Mouse (Mus musculus) mature B cell (primary cell): ENCODE measurements around the gene Olfr1475.
"Not testable (repeated sequence)": the region's sequence is repeated elsewhere in the genome, so short reads cannot be mapped to it uniquely, and the experiment has no call there.

ENCODE experiments used
- in situ Hi-C: fragments of 300-500 bp; cut with MboI; formaldehyde crosslinking; loops from 2 replicates; pipeline ENCODE4 v1.14.3; 2019

The Olfr1475 gene

DNA sequence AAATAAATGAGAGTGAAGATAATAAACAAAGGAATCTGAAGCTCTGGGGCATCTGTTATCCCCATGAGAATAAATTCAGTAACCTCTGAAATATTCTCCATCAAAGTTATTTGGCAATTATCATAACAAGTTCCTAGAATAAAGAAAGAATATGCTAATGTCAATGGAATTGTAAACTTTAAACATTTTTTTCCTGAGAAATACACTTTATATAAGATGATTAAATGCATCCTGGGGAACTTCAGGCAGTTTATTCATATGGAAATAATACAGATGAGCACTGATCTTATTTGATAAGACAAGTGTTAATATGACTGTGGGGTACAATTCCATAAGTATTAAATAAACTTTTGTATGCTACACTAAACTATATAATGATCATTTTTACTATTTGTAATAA is at the start of gene Olfr1475:
TSS of gene Olfr1475 (minus strand) at position 101 of the 400 bp plus-strand sequence.
- in situ Hi-C loops = no loop called here

DNA sequence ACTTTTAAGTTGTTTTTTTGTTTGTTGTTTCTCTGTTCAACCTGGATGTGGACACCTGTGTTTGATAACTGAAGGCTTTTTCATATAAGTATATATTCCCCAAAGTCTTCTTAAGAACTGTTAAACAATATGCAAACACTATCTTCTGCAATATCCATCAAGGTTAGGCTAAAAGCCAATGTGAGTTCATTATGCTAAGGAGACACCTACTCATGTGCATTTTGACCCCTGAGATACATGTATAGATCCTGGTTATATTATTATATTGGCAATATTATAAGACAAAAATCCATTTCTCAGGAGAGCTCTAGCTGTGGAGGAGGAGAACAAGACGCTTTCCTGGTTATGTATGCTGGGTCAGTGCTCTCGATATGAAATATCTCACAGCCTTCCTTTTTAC is 47.6 kb upstream of the Olfr1475 start, which contains the start of gene Olfr1480:
TSS of gene Olfr1480 (plus strand) at position 301 of the 400 bp plus-strand sequence.
- in situ Hi-C loops = no loop called here

DNA sequence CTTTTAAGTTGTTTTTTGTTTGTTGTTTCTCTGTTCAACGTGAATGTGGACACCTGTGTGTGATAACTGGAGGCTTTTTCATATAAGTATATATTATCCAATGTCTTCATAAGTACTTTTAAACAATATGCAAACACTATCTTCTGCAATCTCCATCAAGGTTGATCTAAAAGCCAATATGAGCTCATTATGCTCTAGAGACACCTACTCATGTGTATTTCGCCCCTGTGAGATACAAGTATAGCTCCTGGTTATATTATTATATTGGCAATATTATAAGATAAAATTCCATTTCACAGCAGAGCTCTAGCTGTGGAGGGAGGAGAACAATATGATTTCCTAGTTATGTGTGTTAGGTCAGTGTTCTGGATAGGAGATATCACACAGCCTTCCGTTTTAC is 20.2 kb upstream of the Olfr1475 start, which contains the start of gene Olfr1477:
TSS of gene Olfr1477 (plus strand) at position 301 of the 400 bp plus-strand sequence.
- in situ Hi-C loops = no loop called here

DNA sequence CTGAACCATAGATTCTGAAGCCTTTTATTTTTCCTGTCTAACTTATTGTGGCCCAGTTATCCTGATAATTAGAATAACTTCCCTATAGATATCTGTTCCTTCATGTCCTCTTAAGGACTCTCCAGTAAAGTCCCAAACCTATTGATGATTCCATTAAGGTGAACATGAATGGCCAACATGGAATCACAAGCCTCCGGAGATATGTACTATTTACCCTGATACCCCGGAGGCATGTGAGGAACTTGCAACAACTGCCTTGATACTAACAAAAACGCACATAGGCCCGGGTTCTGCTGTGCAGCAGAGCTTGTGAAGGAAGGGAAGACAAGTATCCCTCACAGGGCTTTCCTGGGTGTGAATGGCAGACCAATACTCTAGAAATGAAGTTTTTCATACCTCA is 10.7 kb downstream of the Olfr1475 start, which contains the start of gene Olfr1474:
TSS of gene Olfr1474 (plus strand) at position 301 of the 400 bp plus-strand sequence.
- in situ Hi-C loops = not testable (repeated sequence)

DNA sequence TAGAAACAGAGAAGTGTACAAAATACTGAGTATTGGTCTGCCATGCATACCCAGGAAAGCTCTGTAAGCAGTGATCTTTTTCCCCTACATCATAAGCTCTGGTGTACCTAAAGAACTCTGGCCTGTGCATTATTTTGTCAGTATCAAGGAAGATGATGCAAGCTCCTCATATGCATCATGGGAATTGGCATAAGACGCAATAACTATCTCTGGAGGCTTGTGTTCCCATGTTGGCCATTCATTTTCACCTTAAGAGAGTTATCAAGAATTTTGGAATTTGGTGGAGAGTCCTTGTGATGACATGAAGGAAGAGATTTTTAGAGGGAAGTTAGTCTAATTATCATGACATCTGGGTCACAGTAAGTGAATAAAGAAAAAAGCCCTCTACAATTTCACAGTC is 24.0 kb downstream of the Olfr1475 start, which contains the start of gene Olfr1472:
TSS of gene Olfr1472 (minus strand) at position 101 of the 400 bp plus-strand sequence.
- in situ Hi-C loops = no loop called here

DNA sequence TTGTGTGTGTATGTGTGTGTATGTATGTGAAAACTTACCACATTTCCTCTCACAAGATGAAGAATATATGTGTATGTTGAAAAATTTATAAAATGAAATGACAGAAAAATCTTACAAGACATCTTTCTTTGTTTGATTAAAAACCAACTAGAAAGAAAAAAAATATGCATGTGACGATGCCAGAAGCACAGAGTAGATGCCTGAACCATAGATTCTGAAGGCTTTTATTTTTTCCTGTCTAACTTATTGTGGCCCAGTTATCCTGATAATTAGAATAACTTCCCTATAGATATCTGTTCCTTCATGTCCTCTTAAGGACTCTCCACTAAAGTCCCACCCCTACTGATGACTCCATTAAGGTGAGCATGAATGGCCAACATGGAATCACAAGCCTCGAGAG is 36.9 kb downstream of the Olfr1475 start, which contains the start of gene Olfr1471:
TSS of gene Olfr1471 (plus strand) at position 301 of the 400 bp plus-strand sequence.
- in situ Hi-C loops = not testable (repeated sequence)
